Mouse (Mus musculus) MN1 (cell line): Measurements from ENCODE around the gene Bmpr1b.
A peak's percentile ranks its signal among the peaks of the same experiment; 100 is the strongest.

Experiments
- DNase-seq: peaks from one replicate; pipeline ENCODE4 v3.0.0-alpha.2; 2016; ENCODE audit warnings: low spot score

Bmpr1b gene

DNA sequence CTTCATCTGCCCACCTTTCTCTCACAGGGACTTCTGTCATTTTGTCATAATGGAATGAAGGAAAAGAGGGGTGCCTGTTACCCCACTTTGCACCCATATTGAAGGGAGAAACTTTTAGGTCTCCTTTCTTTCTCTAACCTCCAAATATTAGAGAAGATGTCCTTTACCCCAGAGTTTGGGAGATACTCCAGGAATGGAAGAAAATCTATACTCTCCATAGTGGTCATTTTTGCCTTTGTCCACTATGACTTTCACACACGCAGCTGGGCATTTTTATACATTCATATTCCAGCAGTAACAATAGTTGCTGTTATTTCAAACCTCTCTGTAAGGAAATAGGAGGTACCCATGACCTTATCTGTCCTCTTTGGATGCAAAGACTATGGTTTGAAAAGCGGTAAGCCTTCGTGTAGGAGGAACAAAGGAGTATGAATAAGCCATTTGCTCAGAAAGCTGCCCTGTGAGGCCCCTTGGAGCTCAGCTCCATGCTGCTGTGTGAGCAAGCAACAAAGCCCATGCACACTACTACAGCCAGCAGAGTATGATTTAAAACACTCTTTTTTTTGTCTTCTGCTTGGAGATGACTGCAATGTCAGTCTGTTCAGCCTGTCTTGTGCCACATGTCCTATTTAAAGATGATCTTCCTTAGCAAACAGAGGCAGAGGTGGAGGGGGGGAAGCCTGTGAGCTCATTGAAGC, 350.5 kb downstream of the Bmpr1b start:
- no peak for DNase-seq

DNA sequence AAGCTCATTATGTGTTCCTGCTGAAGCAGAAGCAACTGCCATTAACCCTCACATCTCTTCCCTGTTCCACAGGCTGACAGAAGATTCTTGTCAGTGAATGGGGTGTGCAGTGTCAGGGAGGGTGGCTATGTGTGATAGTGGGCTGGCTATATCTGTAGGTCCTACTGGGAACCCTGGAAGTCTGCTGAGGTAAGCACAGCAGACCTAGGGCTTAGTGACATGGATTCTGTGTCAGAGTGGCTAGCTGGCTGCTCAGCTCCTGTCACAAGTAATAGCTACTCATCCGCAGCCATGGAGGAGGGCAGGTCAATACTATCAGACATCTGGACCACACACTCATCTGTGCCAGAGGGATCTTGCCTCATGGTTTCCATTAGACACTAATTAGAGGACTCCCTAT, 354.4 kb downstream of the Bmpr1b start:
- peak; percentile 34 for DNase-seq

DNA sequence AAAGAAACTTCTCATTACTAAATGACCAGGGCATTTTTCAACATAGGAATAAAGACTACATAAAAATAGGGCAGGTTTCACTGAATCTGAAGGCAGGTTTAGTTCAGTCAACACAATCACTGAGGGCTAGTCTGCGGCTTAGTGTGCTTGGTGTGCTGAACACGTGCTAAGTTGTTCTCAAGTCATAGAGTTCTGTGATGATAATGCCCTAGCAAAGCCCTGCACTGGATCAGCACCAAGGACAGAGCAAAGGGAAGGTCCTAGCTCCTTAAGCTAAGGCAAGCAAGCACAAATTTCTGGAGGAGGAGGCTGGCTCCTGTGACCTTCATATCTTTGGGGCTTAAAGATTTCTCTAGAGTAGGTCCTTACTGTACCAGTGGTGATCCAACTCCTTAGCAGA, 357.9 kb downstream of the Bmpr1b start:
- no peak for DNase-seq

DNA sequence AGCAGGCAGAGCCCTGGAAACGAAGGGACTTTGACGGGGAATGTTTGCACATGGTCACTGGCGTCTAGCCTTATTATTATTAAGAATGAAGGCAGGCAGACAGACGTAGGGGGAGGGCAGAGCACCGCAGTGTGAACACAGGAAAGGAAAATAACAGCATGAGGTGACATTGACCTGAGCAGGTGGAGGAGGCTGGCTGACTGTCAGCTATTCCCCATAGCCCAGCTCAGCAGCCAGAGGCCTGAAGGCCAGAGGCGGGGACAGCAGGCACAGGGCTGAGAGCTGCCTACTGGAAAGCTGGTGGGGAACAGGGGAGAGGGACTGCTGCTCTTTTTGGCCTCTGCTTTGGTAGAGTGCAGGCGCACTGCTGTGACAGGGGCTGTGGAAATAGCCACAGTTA, 358.3 kb downstream of the Bmpr1b start:
- DNase-seq, result no peak

DNA sequence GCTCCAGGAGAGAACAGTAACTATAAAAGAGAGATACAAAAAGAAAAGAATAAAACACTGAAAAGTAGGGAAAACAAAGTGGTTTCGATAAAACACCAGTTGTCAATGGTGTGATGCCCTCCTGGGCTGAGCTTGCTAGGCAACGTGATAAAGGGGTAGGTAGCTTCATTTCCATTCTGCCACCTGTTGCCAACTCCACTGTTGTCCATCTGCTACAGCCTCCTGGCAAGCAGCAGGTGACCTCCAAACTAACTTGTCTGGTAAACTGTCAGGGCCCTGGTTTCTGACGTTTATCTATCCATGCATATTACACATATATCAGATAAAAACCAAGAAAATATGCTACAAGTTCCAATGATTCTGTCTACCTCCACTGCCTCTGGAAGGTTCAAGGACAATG, 359.6 kb downstream of the Bmpr1b start:
- DNase-seq, result no peak

GRCm38 (mm10) chr3:141804133-141804532, 365.1 kb downstream of the Bmpr1b start:
- no peak for DNase-seq

- no peak for DNase-seq
These were observed 371.4 kb downstream of the Bmpr1b start for GRCm38 (mm10) chr3:141797789-141798188.

DNA sequence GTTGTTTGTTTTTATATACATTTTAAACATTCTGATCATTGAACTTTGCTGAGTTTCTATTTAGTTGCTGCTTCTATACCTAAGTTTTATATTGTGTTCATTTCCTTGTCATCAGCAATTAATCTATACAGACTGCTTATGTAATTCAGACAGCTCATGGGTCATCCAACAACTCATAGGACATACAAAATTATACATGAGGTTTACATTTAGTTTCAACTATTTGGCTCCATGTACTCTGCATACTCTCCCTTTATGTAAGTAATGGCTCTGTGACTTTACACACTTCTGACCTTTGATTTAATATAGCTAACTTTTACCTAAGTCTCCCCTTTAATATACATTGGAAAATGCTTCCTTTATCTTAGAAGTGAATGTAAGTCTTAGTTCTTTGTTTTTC, 371.9 kb downstream of the Bmpr1b start:
- no peak for DNase-seq

DNA sequence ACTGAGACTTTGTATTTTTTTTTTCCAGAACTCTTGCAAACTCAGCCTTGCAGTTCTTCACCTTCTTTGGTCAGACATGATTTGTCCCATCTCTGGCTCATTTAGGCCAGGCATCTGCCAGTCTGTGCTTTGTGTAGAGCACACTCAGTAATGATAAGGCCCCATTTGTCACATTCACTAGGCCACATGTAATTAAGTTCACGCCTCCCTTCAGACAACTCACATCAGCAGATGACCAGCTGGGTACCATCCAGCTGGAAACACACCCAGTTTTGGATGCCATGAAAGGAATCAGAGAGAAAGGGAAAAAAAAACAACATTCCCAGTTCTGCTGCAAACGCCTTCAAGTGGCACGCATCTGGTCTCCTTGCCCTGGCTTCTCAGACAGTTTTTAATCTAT, 374.9 kb downstream of the Bmpr1b start:
- DNase-seq, result peak; percentile 47

- no peak for DNase-seq
These were observed 375.5 kb downstream of the Bmpr1b start for GRCm38 (mm10) chr3:141793755-141794154.

- DNase-seq, result no peak
These were observed 377.1 kb downstream of the Bmpr1b start for GRCm38 (mm10) chr3:141792106-141792505.

DNA sequence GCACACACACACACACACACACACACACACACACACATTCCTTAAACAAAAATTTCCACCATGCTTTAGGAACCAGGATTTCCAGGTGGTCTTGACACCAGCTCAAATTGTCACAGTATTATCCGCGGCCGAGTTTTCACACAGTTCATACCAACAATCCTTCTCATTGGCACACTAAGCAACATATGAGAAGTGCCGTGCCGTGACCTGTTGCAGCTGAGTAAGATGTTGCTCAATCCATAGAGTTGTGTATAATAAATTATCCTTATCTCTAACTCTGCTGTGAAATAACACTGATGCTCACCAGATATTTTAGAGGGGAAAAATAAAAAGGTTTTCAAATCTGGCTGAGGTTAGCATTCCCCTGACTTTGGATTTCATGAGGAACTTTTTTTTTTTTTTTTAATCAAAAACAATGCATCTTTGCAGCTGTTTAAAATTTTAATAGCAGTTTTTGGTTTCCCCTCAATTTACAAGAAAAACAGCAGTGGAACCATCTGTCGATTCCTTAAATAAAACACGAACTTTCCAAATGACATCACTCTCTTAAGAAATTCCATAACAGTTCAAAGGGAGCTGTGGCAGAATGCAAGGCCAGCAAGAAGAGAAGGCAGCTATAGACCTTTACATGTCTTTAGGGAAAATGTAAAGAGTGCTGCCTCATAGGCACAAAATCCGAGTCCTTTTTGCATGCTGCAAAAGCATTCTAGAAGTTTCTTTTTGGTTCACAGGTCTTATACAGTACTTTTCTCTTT, 378.0 kb downstream of the Bmpr1b start:
- DNase-seq, result no peak
